Mouse (Mus musculus) heart, embryonic 12.5 days (tissue): Measurements from ENCODE around the gene Olfr652. TPM values are rescaled to one million over a fixed set of nuclear protein-coding genes. Genes with fewer than 3 reads are reported as not detected.

Experiments
- polyA plus RNA-seq: library from polyadenylated mRNA; unstranded; fragments of >200 nt; fragmentation: Nextera tagmentation; extraction: Ambion mirVana; gene quantifications from 2 replicates; pipeline ENCODE4 v1.2.1, GENCODE M21; 2016

Gene Olfr652
- polyA plus RNA-seq, 1 experiment from 2014 or later = not detected

Other genes with a start within 250 kb of the Olfr652 start
- gene Trim12a, start 245.4 kb upstream of the Olfr652 start, polyA plus RNA-seq = 10.0 and 11.8 TPM in 2 replicates
- 0.17 TPM in 1 of 2 replicates, not detected in the other for gene Trim34b, start 231.4 kb upstream of the Olfr652 start, polyA plus RNA-seq
- 2.3 and 2.4 TPM in 2 replicates for gene Trim12c, start 207.5 kb upstream of the Olfr652 start, polyA plus RNA-seq
- not detected in 2 replicates for gene Trim30b, start 191.0 kb upstream of the Olfr652 start, polyA plus RNA-seq
- gene Trim30c, start 160.1 kb upstream of the Olfr652 start, polyA plus RNA-seq = not detected in 2 replicates
- gene Trim30a, start 95.7 kb upstream of the Olfr652 start, polyA plus RNA-seq = 0.49 and 0.76 TPM in 2 replicates
- 0.23 and 0.31 TPM in 2 replicates for gene Trim30d, start 53.1 kb upstream of the Olfr652 start, polyA plus RNA-seq
- not detected in 2 replicates for gene Olfr651, start 10.8 kb upstream of the Olfr652 start, polyA plus RNA-seq
- gene Olfr653, start 16.4 kb downstream of the Olfr652 start, polyA plus RNA-seq = not detected in 2 replicates
- gene Olfr654, start 26.1 kb downstream of the Olfr652 start, polyA plus RNA-seq = not detected in 2 replicates
- not detected in 2 replicates for gene Olfr655, start 40.9 kb downstream of the Olfr652 start, polyA plus RNA-seq
- gene Olfr656, start 53.1 kb downstream of the Olfr652 start, polyA plus RNA-seq = not detected in 2 replicates
- gene Olfr657, start 63.9 kb downstream of the Olfr652 start, polyA plus RNA-seq = not detected in 2 replicates
- gene Olfr658, start 86.4 kb downstream of the Olfr652 start, polyA plus RNA-seq = 0.05 TPM in 1 of 2 replicates, not detected in the other
- not detected in 2 replicates for gene Olfr659, start 105.9 kb downstream of the Olfr652 start, polyA plus RNA-seq
- gene Olfr661, start 125.6 kb downstream of the Olfr652 start, polyA plus RNA-seq = not detected in 2 replicates
- gene Usp17le, start 216.6 kb downstream of the Olfr652 start, polyA plus RNA-seq = not detected in 2 replicates